28 mouse cellular contexts compared by ENCODE assay signal in the genomic region with DNA sequence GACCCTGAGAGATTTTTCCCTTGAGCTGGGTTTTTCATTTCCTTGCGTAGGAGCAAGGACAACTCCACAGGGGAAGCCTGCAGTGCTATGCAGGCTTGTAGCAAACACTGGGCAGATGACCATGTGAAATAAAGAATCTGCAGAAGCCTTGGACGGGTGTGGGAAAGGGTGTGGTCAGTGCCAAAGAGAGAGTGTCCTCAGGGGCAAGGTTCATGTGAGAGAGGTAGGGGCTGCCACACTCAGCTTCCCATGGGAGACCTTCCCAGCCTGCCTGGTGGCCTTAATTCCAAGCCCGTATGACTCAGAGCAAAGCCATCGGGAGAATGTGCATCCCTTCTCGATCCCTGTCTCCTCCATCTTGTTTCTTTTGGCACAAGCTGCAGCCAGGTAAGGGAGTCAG. TPM values are rescaled to one million over a fixed set of nuclear protein-coding genes. Genes with fewer than 3 reads are reported as not detected.
DNase-seq lines count a peak whose midpoint lies in the region; ATAC-seq and TF ChIP-seq lines count a peak whose summit lies in the region.
"Had no signal": no experiment of that assay in that cellular context is flagged by ENCODE, and none has a peak within 500 bp of the region (broad histone marks: within the 10 kb centered on the region; RNA-seq: fewer than 3 reads in every experiment).

No protein-coding gene starts in this region.

- no peak for ATAC-seq in monocyte, adult 5-6 weeks (replicated peaks; ENCODE audit: insufficient number of reproducible peaks, low FRiP score, low TSS enrichment, poor library complexity, severe bottlenecking)
- ATAC-seq: CD4-positive, CD25-positive, alpha-beta regulatory T cell, adult 4 months; forebrain, embryonic 15.5 days; intestine, postnatal 0 days had no signal

- no peaks in the 10 kb centered on the region for H3K36me3 ChIP-seq in heart, embryonic 10.5 days
- H3K36me3 ChIP-seq in E14TG2a.4 (ENCODE audit: insufficient read depth, low read length): no peaks in the 10 kb centered on the region; the same call in 1 of the 2 replicates
- H3K36me3 ChIP-seq: forebrain, embryonic 12.5 days; forebrain, embryonic 15.5 days; hindbrain, embryonic 12.5 days; hindbrain, embryonic 15.5 days had no signal

- H3K27ac ChIP-seq in cerebellum, adult 2 months (ENCODE audit: insufficient read depth, low read length): peak overlapping the region; percentile 36; the same call in 1 of the 2 replicates
- H3K27ac ChIP-seq in heart, embryonic 10.5 days: no peak overlapping the region
- H3K27ac ChIP-seq: forebrain, embryonic 12.5 days; forebrain, embryonic 15.5 days; hindbrain, embryonic 12.5 days; hindbrain, embryonic 15.5 days had no signal

- no peaks in the 10 kb centered on the region for H3K27me3 ChIP-seq in cerebellum, adult 2 months (ENCODE audit: control insufficient read depth, insufficient read depth, low read length)
- peaks cover 91% of the 10 kb centered on the region for H3K27me3 ChIP-seq in heart, embryonic 10.5 days (ENCODE audit: insufficient read depth, poor library complexity, severe bottlenecking)
- no peaks in the 10 kb centered on the region for H3K27me3 ChIP-seq in E14TG2a.4 (ENCODE audit: insufficient read depth, low read length)

- no peaks in the 10 kb centered on the region for H3K9me3 ChIP-seq in heart, embryonic 10.5 days
- H3K9me3 ChIP-seq in E14TG2a.4 (ENCODE audit: low read length): peaks cover 9% of the 10 kb centered on the region
- H3K9me3 ChIP-seq: forebrain, embryonic 12.5 days; forebrain, embryonic 15.5 days; hindbrain, embryonic 12.5 days; hindbrain, embryonic 15.5 days had no signal

- no peak for TF ChIP-seq POLR2A in cerebellum, adult 2 months (IDR thresholded peaks at IDR 0.05; ENCODE audit: borderline replicate concordance, insufficient read depth, low read length)

- TF ChIP-seq CTCF in cerebellum, adult 2 months (IDR thresholded peaks at IDR 0.05; ENCODE audit: borderline replicate concordance, insufficient read depth, low read depth, low read length): no peak
- TF ChIP-seq CTCF in E14TG2a.4 (conservative IDR thresholded peaks at IDR 0.05; ENCODE audit: low read length): no peak

- 25% methylated on average over 5 of the region's 5 CpGs for WGBS in cerebellum, adult 2 months
- WGBS in heart, embryonic 10.5 days: 70% methylated on average over 5 of the region's 5 CpGs

- H3K4me1 ChIP-seq in cerebellum, adult 2 months (ENCODE audit: control insufficient read depth, insufficient read depth, low read length): peaks cover 37% of the 10 kb centered on the region
- H3K4me1 ChIP-seq in heart, embryonic 10.5 days: peaks cover 15% of the 10 kb centered on the region; the same call in 1 of the 2 replicates
- H3K4me1 ChIP-seq in E14TG2a.4 (replicated peaks; ENCODE audit: low read depth, low read length): peaks cover 99% of the 10 kb centered on the region

- no peak for DNase-seq in cerebellum, adult 2 months
- no peak for DNase-seq in cerebellum, adult 8-10 months
- peak; percentile 71 for DNase-seq in heart, embryonic 10.5 days (ENCODE audit: low spot score)
- no peak for DNase-seq in heart, adult 8-10 months (ENCODE audit: low spot score)
- DNase-seq in frontal cortex, adult 2 months (ENCODE audit: extremely low spot score in 1 of 2, low spot score in 1 of 2): no peak
- DNase-seq: adrenal gland, adult 8-10 months; adrenal gland, postnatal 36 days; cerebellum, adult 9-10 months; cerebellum, postnatal 14 days; gastrocnemius, postnatal 10 days; gastrocnemius, postnatal 36 days; kidney, adult 2 months had no signal

- no peak overlapping the region for H3K4me3 ChIP-seq in cerebellum, adult 2 months (replicated peaks; ENCODE audit: insufficient read depth, low read depth, low read length)
- H3K4me3 ChIP-seq in heart, embryonic 10.5 days: no peak overlapping the region
- peak overlapping the region; percentile 35 for H3K4me3 ChIP-seq in E14TG2a.4 (replicated peaks; ENCODE audit: low read length)
- H3K4me3 ChIP-seq: forebrain, embryonic 12.5 days; forebrain, embryonic 15.5 days; hindbrain, embryonic 12.5 days; hindbrain, embryonic 15.5 days had no signal

RNA-seq across cellular contexts. Expression of a gene that starts 39.1 kb away (rescaled TPM):
- polyA plus RNA-seq in cerebellum, adult 2 months (2012; rRNA removed): not detected in 2 replicates
- not detected in 2 replicates for polyA plus RNA-seq in heart, embryonic 10.5 days (2016; fragmentation: Nextera tagmentation; extraction: Ambion mirVana)
- 1 to 10 TPM in 2 of 4 experiments, under 1 TPM in 1, not detected in 1; 0.22 to 1.8 (median 1.4) TPM for total RNA-seq in heart, adult 8-10 months (2022)
- not detected in 2 replicates for polyA plus RNA-seq in frontal cortex, adult 2 months (2012; rRNA removed)
- total RNA-seq in monocyte, adult 5-6 weeks (2017): not detected in 3 replicates
- total RNA-seq: granulocyte monocyte progenitor cell, adult 5-6 weeks; hematopoietic stem cell, adult 5-6 weeks; MEL had no signal
- polyA plus RNA-seq: C2C12; CD4-positive, CD25-positive, alpha-beta regulatory T cell, adult 4 months; embryonic facial prominence, embryonic 11.5 days; forebrain, embryonic 12.5 days; forebrain, embryonic 15.5 days; heart, embryonic 14.5 days; heart, postnatal 0 days; hindbrain, embryonic 12.5 days; hindbrain, embryonic 15.5 days; intestine, embryonic 14.5 days; intestine, postnatal 0 days had no signal
